Mouse (Mus musculus): ENCODE measurements around the gene Erg.

Erg gene

GRCm38 (mm10) chr16:95388811-95389529 is 197.4 kb downstream of the Erg start:
- no peak for DNase-seq (ENCODE audit: low spot score)

GRCm38 (mm10) chr16:95388292-95388691 is 198.1 kb downstream of the Erg start:
- no peak for DNase-seq (ENCODE audit: low spot score)

- DNase-seq (ENCODE audit: low spot score) = no peak
These were observed 199.4 kb downstream of the Erg start for GRCm38 (mm10) chr16:95387008-95387407.

- no peak for DNase-seq (ENCODE audit: low spot score)
These were observed 201.0 kb downstream of the Erg start for GRCm38 (mm10) chr16:95385299-95385973.

- DNase-seq (ENCODE audit: low spot score) = no peak
These were observed 201.7 kb downstream of the Erg start for GRCm38 (mm10) chr16:95384590-95385148.

GRCm38 (mm10) chr16:95382251-95382650 is 204.1 kb downstream of the Erg start:
- no peak for DNase-seq (ENCODE audit: low spot score)

- no peak for DNase-seq (ENCODE audit: low spot score)
These were observed 209.6 kb downstream of the Erg start for GRCm38 (mm10) chr16:95376834-95377233.

GRCm38 (mm10) chr16:95376364-95376763 is 210.0 kb downstream of the Erg start:
- no peak for DNase-seq (ENCODE audit: low spot score)

- DNase-seq (ENCODE audit: low spot score) = no peak
These were observed 211.7 kb downstream of the Erg start for GRCm38 (mm10) chr16:95374646-95375045.

GRCm38 (mm10) chr16:95372960-95373359 is 213.4 kb downstream of the Erg start:
- no peak for DNase-seq (ENCODE audit: low spot score)

- no peak for DNase-seq (ENCODE audit: low spot score)
These were observed 214.7 kb downstream of the Erg start for GRCm38 (mm10) chr16:95371713-95372112.

- no peak for DNase-seq (ENCODE audit: low spot score)
These were observed 219.2 kb downstream of the Erg start for GRCm38 (mm10) chr16:95366989-95367765.

GRCm38 (mm10) chr16:95365214-95365613 is 221.2 kb downstream of the Erg start:
- DNase-seq (ENCODE audit: low spot score) = no peak

GRCm38 (mm10) chr16:95363632-95364465 is 222.5 kb downstream of the Erg start:
- no peak for DNase-seq (ENCODE audit: low spot score)

GRCm38 (mm10) chr16:95361950-95362349 is 224.4 kb downstream of the Erg start:
- no peak for DNase-seq (ENCODE audit: low spot score)

GRCm38 (mm10) chr16:95360940-95361489 is 225.4 kb downstream of the Erg start:
- no peak for DNase-seq (ENCODE audit: low spot score)

- no peak for DNase-seq (ENCODE audit: low spot score)
These were observed 226.1 kb downstream of the Erg start for GRCm38 (mm10) chr16:95360214-95360850.

- no peak for DNase-seq (ENCODE audit: low spot score)
These were observed 229.1 kb downstream of the Erg start for GRCm38 (mm10) chr16:95356962-95357955.

GRCm38 (mm10) chr16:95353838-95354237 is 232.6 kb downstream of the Erg start:
- DNase-seq (ENCODE audit: low spot score) = no peak

- DNase-seq (ENCODE audit: low spot score) = no peak
These were observed 234.1 kb downstream of the Erg start for GRCm38 (mm10) chr16:95352266-95352665.

All from urinary bladder, postnatal 10 days (tissue).